Mouse (Mus musculus): ENCODE measurements around the gene Hspb6. TPM values are rescaled to one million over a fixed set of nuclear protein-coding genes. Genes with fewer than 3 reads are reported as not detected.

The Hspb6 gene
- polyA plus RNA-seq, 1 experiment: 52.8 TPM

GRCm38 (mm10) chr7:30560296-30560695, 8.3 kb downstream of the Hspb6 start:
- TF ChIP-seq CTCF (IDR thresholded peaks at IDR 0.05; ENCODE audit: extremely low read depth, insufficient read length, insufficient replicate concordance, low read depth, low read length) (no peak), POLR2A (IDR thresholded peaks at IDR 0.05; ENCODE audit: low read depth, low read length) (no peak)
- H3K27ac ChIP-seq (ENCODE audit: insufficient read depth, low read depth, low read length): no peak overlapping the region
- H3K36me3 ChIP-seq (ENCODE audit: control insufficient read depth, insufficient read depth, low read length): peaks cover 22% of the 10 kb centered on the region
- H3K4me3 ChIP-seq (ENCODE audit: low read depth, low read length): no peak overlapping the region
- H3K27me3 ChIP-seq (ENCODE audit: control insufficient read depth, insufficient read depth, low read length): no peaks in the 10 kb centered on the region
- 43% methylated on average over 2 of the region's 2 CpGs for WGBS
- H3K4me1 ChIP-seq (ENCODE audit: control insufficient read depth, insufficient read depth, insufficient read length, low read length): peaks cover 9% of the 10 kb centered on the region; the same call in 1 of the 2 replicates

GRCm38 (mm10) chr7:30562526-30563116, 10.6 kb downstream of the Hspb6 start:
- Histone ChIP-seq H3K4me1 (ENCODE audit: control insufficient read depth, insufficient read depth, insufficient read length, low read length) (peaks cover 9% of the 10 kb centered on the region; the same call in 1 of the 2 replicates), H3K4me3 (ENCODE audit: low read depth, low read length) (peak overlapping the region; percentile 88), H3K27ac (ENCODE audit: insufficient read depth, low read depth, low read length) (peak overlapping the region; percentile 80), H3K27me3 (ENCODE audit: control insufficient read depth, insufficient read depth, low read length) (no peaks in the 10 kb centered on the region), H3K36me3 (ENCODE audit: control insufficient read depth, insufficient read depth, low read length) (peaks cover 8% of the 10 kb centered on the region)
- under 1% methylated on average over 27 of the region's 27 CpGs for WGBS
- 0 out of 2 replicates have a peak, but pooled peaks have one; percentile 24 for TF ChIP-seq POLR2A (IDR thresholded peaks at IDR 0.05; ENCODE audit: low read depth, low read length)
- no peak for TF ChIP-seq CTCF (IDR thresholded peaks at IDR 0.05; ENCODE audit: extremely low read depth, insufficient read length, insufficient replicate concordance, low read depth, low read length)

DNA sequence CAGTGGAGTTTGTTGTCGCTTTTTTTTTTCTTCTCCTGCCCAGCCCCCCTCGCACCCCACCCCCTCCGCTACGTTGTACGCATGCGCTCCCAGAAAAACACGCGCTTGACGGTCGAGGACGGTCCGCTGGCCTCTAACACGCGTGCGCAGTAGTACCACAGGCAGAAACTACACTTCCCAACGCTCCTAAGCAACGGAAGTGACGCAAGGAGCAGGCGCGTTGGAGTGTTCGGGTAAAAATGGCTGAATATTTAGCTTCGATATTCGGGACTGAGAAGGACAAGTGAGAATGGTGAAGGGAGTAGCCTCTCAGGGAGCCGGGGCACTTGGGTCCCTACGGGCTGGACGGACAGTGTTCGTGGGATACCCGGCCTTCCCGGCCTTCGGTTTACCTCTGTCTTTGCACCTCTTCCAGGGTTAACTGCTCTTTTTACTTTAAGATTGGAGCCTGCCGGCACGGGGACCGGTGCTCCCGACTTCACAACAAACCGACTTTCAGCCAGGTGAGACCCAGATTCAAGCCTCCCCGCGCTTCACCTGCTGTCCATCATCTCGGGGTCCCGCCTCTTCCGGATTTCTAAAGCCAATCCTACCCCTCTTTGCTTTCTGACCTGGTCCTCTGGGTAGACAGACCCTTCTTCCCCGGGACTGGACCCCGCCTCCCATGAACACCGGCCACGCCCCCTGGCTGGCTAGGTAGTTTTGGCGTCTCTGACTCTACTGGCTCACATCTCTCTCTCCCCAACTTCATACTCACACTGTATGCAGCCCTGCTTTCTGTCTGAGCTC, 11.3 kb downstream of the Hspb6 start, which contains the start of the genes U2af1l4, Gm49396 and Psenen:
Gene U2af1l4, plus strand, starts transcription at position 185 of the 789 bp plus-strand sequence.
Gene Gm49396, plus strand, starts transcription at position 228 of the 789 bp plus-strand sequence.
Gene Psenen, minus strand, starts transcription at position 511 of the 789 bp plus-strand sequence.
- peak within 1 kb of the TSS; percentile 97 for H3K27ac ChIP-seq (ENCODE audit: insufficient read depth, low read depth, low read length)
- peaks cover 9% of the 10 kb centered on the region; the same call in 1 of the 2 replicates for H3K4me1 ChIP-seq (ENCODE audit: control insufficient read depth, insufficient read depth, insufficient read length, low read length)
- H3K4me3 ChIP-seq (ENCODE audit: low read depth, low read length): peak within 1 kb of the TSS; percentile 88
- TF ChIP-seq POLR2A (IDR thresholded peaks at IDR 0.05; ENCODE audit: low read depth, low read length) (no peak; the same call in 1 of the 2 replicates), CTCF (IDR thresholded peaks at IDR 0.05; ENCODE audit: extremely low read depth, insufficient read length, insufficient replicate concordance, low read depth, low read length) (no peak)
- WGBS: under 1% methylated on average over 45 of the region's 45 CpGs
- H3K36me3 ChIP-seq (ENCODE audit: control insufficient read depth, insufficient read depth, low read length): peaks cover 12% of the 10 kb centered on the region
- H3K27me3 ChIP-seq (ENCODE audit: control insufficient read depth, insufficient read depth, low read length): no peaks in the 10 kb centered on the region

DNA sequence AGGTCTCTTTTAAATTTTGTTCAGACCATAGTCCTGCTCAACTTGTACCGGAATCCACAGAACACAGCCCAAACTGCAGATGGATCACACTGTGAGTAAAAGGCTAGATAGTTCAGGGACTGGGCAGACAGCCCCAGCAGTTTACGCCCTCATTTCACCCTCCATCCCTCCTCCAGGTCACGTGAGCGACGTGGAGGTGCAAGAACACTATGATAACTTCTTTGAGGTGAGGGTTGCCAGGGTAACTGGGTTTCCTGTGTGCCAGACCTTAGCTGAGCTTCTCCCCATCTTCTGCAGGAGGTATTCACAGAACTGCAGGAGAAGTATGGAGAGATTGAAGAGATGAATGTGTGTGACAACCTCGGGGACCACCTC, 11.9 kb downstream of the Hspb6 start:
- 14% methylated on average over 6 of the region's 6 CpGs for WGBS
- H3K27ac ChIP-seq (ENCODE audit: insufficient read depth, low read depth, low read length): peak overlapping the region; percentile 97; the same call in 1 of the 2 replicates
- H3K27me3 ChIP-seq (ENCODE audit: control insufficient read depth, insufficient read depth, low read length): no peaks in the 10 kb centered on the region
- peaks cover 13% of the 10 kb centered on the region for H3K36me3 ChIP-seq (ENCODE audit: control insufficient read depth, insufficient read depth, low read length)
- TF ChIP-seq POLR2A (IDR thresholded peaks at IDR 0.05; ENCODE audit: low read depth, low read length): no peak
- no peak for TF ChIP-seq CTCF (IDR thresholded peaks at IDR 0.05; ENCODE audit: extremely low read depth, insufficient read length, insufficient replicate concordance, low read depth, low read length)
- peak overlapping the region; percentile 88 for H3K4me3 ChIP-seq (ENCODE audit: low read depth, low read length)
- H3K4me1 ChIP-seq (ENCODE audit: control insufficient read depth, insufficient read depth, insufficient read length, low read length): peaks cover 5% of the 10 kb centered on the region; the same call in 1 of the 2 replicates

GRCm38 (mm10) chr7:30564970-30565571, 13.1 kb downstream of the Hspb6 start, which contains the start of gene Igflr1:
Igflr1 (plus strand) TSS chr7:30565427.
- H3K4me3 ChIP-seq (ENCODE audit: low read depth, low read length): peak within 1 kb of the TSS; percentile 10

DNA sequence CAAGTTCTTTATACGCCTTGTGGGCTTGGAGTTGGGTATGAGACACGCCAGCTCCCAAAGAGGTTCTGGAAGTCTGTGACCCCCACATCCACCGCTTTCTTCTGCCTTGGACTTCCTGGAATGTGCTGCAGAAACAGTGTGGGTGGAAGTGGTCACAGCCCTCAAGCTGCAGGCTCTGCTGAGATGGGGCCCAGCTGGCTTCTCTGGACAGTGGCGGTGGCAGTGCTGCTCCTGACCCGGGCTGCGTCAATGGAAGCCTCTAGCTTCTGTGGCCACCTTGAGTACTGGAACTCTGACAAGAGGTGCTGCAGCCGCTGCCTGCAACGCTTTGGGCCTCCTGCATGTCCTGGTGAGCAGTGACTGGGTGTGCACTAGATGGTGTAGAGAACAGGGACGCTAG, 14.1 kb downstream of the Hspb6 start:
- WGBS: 77% methylated on average over 9 of the region's 9 CpGs
- peaks cover 33% of the 10 kb centered on the region for H3K36me3 ChIP-seq (ENCODE audit: control insufficient read depth, insufficient read depth, low read length)

More at GRCm38 (mm10) chr7:30564970-30565571, 13.1 kb downstream of the Hspb6 start, which contains the start of gene Igflr1:
- TF ChIP-seq CTCF (IDR thresholded peaks at IDR 0.05; ENCODE audit: extremely low read depth, insufficient read length, insufficient replicate concordance, low read depth, low read length) (no peak), POLR2A (IDR thresholded peaks at IDR 0.05; ENCODE audit: low read depth, low read length) (no peak)
- H3K27me3 ChIP-seq (ENCODE audit: control insufficient read depth, insufficient read depth, low read length): no peaks in the 10 kb centered on the region
- WGBS: 95% methylated on average over 12 of the region's 12 CpGs
- H3K36me3 ChIP-seq (ENCODE audit: control insufficient read depth, insufficient read depth, low read length): peaks cover 23% of the 10 kb centered on the region
- peaks cover 4% of the 10 kb centered on the region; the same call in 1 of the 2 replicates for H3K4me1 ChIP-seq (ENCODE audit: control insufficient read depth, insufficient read depth, insufficient read length, low read length)
- H3K27ac ChIP-seq (ENCODE audit: insufficient read depth, low read depth, low read length): no peak within 1 kb of the TSS

More for the DNA sequence above, 14.1 kb downstream of the Hspb6 start:
- peak overlapping the region; percentile 10 for H3K4me3 ChIP-seq (ENCODE audit: low read depth, low read length)
- H3K4me1 ChIP-seq (ENCODE audit: control insufficient read depth, insufficient read depth, insufficient read length, low read length): peaks cover 4% of the 10 kb centered on the region; the same call in 1 of the 2 replicates
- no peak overlapping the region for H3K27ac ChIP-seq (ENCODE audit: insufficient read depth, low read depth, low read length)
- no peaks in the 10 kb centered on the region for H3K27me3 ChIP-seq (ENCODE audit: control insufficient read depth, insufficient read depth, low read length)
- TF ChIP-seq POLR2A (IDR thresholded peaks at IDR 0.05; ENCODE audit: low read depth, low read length) (no peak), CTCF (IDR thresholded peaks at IDR 0.05; ENCODE audit: extremely low read depth, insufficient read length, insufficient replicate concordance, low read depth, low read length) (no peak)
